Mouse (Mus musculus) forebrain, embryonic 14.5 days (tissue): ENCODE measurements around the gene Tnf. TPM values are rescaled to one million over a fixed set of nuclear protein-coding genes. Genes with fewer than 3 reads are reported as not detected.

Source experiments
- ATAC-seq: fragments of 200-750 bp; cut with Nextera tagmentation; 2 replicates; pipeline ENCODE4 v1.8.0; 2017; ENCODE audit warnings: mild to moderate bottlenecking, moderate library complexity
- DNase-seq: peaks from one replicate; pipeline ENCODE4 v3.0.0-alpha.2; 2015; ENCODE audit warnings: low spot score
- H3K27ac ChIP-seq: fragments of 300-500 bp; sonication (generic); 2 replicates; pipeline ENCODE4 v1.5.1; 2014; ENCODE audit warnings: low read depth, mild to moderate bottlenecking, control low read depth, low read length, moderate library complexity
- H3K27me3 ChIP-seq: fragments of 300-500 bp; sonication (generic); replicated peaks from 2 replicates; pipeline ENCODE4 v1.6.1; 2014; ENCODE audit warnings: low read length, control low read depth, mixed read lengths; ENCODE audit not compliant: control insufficient read depth, insufficient read depth
- H3K36me3 ChIP-seq: fragments of 300-500 bp; sonication (generic); 2 replicates; pipeline ENCODE4 v1.6.1; 2014; ENCODE audit warnings: low read length, control low read depth; ENCODE audit not compliant: control insufficient read depth, insufficient read depth
- H3K4me1 ChIP-seq: fragments of 300-500 bp; sonication (generic); 2 replicates; pipeline ENCODE4 v1.6.1; 2014; ENCODE audit warnings: antibody characterized with exemption, low read length, control low read depth; ENCODE audit not compliant: control insufficient read depth, insufficient read depth
- H3K4me2 ChIP-seq: fragments of 300-500 bp; sonication (generic); 2 replicates; pipeline ENCODE4 v1.6.1; 2014; ENCODE audit warnings: mild to moderate bottlenecking, control low read depth, low read length
- H3K4me3 ChIP-seq: fragments of 300-500 bp; sonication (generic); 2 replicates; pipeline ENCODE4 v1.5.1; 2014; ENCODE audit warnings: low read depth, low read length, control low read depth
- H3K9ac ChIP-seq: fragments of 300-500 bp; sonication (generic); 2 replicates; pipeline ENCODE4 v1.6.1; 2014; ENCODE audit warnings: mild to moderate bottlenecking, low read length, control low read depth, moderate library complexity
- H3K9me3 ChIP-seq: fragments of 300-500 bp; sonication (generic); replicated peaks from 2 replicates; pipeline ENCODE4 v1.6.1; 2016; ENCODE audit warnings: low read length, control low read depth, mixed read lengths; ENCODE audit not compliant: control insufficient read depth
- WGBS: fragments of 180-500 bp; shearing (Covaris S2); extraction: QIAGEN DNeasy Blood & Tissue Kit; methylation state at CpG from one replicate; pipeline ENCODE4 v1.1.7; 2014; 5-methylcytosine and 5-hydroxymethylcytosine counted together
- polyA plus RNA-seq: library from polyadenylated mRNA; unstranded; fragments of >200 nt; fragmentation: Nextera tagmentation; extraction: Ambion mirVana; gene quantifications from 2 replicates; pipeline ENCODE4 v1.2.1, GENCODE M21; 2014

The Tnf gene
- polyA plus RNA-seq, 1 experiment from 2014 or later, result not detected

DNA sequence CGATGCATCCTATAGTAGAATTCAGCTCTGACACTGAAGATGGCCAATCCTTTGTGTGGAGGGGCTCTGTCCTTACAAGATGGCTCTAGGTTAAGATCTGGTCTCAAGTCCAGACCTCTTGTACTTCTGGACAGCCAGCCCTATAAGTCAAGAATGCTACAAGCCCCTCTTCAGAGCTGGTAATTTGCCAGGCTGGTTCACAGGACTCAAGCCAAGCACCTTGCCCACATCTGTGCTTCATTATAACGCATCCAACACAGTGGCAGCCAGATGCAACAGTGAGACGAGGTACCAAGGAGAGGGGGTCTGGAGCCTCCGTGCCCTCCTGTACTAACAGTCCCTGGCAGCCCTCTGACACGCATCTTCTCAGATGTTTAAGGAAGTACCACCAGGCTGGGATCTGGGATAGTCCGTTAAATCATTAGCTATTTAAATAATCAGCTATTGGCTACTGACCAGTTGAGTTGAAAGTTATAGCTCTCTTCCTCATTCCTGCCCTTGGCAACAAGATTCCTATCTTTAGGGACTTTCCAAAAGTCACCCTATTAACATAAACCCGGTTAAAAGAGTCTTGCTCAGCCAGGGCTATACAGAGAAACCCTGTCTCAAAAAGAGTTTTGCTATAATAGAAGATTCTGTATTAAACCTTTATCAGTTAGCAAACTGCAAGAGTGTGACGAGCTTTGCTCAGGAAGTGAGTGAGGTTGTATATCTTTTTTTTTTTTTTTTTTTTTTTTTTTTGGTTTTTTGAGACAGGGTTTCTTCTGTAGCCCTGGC lies 27.4 kb downstream of the Tnf start:
- WGBS, result 78% methylated on average over 8 of the region's 8 CpGs
- no peaks in the 10 kb centered on the region for H3K4me1 ChIP-seq
- no peak overlapping the region for H3K9ac ChIP-seq
- no peak overlapping the region for H3K4me2 ChIP-seq
- ATAC-seq (no peak), DNase-seq (no peak)
- H3K4me3 ChIP-seq, result no peak overlapping the region
- no peak overlapping the region for H3K27ac ChIP-seq
- H3K9me3 ChIP-seq, result no peaks in the 10 kb centered on the region
- no peaks in the 10 kb centered on the region for H3K27me3 ChIP-seq
- H3K36me3 ChIP-seq, result no peaks in the 10 kb centered on the region

DNA sequence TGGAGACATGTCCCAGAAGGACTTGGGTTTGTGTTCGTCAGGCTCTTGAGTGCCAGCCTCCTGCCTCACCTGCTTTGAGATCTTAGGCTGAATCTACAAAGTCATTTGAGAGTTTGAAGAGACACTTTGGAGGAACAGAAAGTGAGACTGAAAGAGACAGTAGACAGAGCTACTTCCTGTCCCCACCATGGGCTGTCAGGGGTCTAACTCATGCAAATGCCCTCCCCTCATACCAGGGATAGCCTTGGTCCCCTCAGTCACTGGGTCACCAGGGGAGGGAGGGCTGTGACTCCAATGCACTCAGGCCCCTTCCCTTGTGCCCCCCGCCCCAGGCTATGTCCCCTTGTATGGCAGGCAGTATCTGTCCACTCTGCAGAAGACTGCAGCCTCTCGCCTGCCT lies 28.5 kb downstream of the Tnf start:
- Histone ChIP-seq H3K27ac (no peak overlapping the region), H3K4me3 (no peak overlapping the region), H3K4me1 (no peaks in the 10 kb centered on the region), H3K4me2 (no peak overlapping the region), H3K9ac (no peak overlapping the region), H3K27me3 (no peaks in the 10 kb centered on the region), H3K9me3 (no peaks in the 10 kb centered on the region), H3K36me3 (no peaks in the 10 kb centered on the region)
- ATAC-seq (no peak), DNase-seq (no peak)
- 72% methylated on average over 3 of the region's 3 CpGs for WGBS

DNA sequence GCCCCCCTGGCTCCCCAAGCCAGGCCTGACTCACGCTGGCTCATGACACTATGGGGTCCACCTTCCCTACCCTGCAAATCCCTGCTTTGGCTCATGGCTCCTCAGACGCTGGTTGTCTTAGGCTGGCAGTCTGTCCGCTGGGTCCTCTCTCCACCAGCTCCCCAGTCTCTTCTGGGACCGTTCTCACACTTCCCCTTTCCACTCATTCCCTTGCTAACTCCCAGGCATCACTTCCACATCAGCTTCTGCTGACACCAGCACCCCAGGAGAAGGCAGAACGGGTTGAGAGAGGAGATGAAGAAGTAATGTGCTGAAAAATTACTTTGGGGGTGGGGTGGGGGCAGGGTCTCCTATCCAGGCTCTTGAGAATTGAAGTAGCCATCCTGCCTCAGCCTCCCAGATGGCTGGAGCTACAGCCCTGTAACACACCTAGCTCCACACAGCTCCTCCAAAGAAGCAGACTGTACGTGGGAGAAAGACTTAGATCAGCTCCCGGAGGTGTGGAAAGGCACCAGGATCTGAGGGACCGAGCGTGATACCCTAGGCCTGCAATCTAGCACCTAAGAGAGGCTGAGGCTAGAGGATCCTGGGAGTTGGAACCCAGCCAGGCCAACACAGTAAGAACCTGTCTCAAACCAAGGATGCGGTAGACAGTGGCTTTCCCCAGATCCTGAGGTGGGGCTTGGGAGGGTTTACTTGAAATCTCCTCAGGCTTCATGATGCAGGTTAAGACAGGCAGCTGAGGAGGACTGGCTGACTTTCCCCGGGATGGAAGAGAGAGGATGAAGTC lies 29.2 kb downstream of the Tnf start:
- H3K4me1 ChIP-seq, result no peaks in the 10 kb centered on the region
- DNase-seq, result no peak
- no peak for ATAC-seq

DNA sequence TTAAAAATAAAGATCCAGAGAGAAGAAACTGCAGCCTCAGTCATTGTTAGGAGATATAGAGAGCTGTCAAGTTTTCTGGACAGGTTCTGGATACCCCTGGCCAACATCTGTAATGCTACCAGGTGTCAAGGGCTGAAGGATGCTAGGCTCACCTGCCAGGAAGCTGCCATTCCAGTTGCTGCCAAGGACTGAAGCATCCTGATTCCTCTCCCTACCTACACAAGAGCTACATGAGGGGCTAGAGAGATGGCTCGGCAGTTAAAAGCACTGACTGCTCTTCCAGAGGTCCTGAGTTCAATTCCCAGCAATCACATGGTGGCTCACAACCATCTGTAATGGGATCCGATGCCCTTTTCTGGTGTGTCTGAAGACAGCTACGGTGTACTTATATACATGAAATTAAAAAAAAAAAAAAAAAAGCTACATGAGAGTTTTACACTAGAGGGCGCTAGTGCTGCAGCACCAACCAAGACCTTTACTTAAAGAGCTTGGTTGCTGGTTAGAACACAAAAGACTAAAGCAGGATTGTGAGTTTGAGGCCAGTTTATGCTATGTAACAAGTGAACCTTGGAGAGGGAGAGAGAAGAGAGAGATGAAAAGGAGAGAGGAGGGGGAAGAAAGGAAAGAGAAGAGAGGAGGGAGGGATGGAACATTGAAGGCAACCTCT lies 33.1 kb downstream of the Tnf start:
- H3K27ac ChIP-seq, result peak overlapping the region; percentile 50; the same call in 1 of the 2 replicates
- 18% methylated on average over 4 of the region's 4 CpGs for WGBS

More for the DNA sequence above, 29.2 kb downstream of the Tnf start:
- 65% methylated on average over 11 of the region's 11 CpGs for WGBS
- Histone ChIP-seq H3K4me2 (no peak overlapping the region), H3K9me3 (no peaks in the 10 kb centered on the region), H3K27me3 (no peaks in the 10 kb centered on the region), H3K9ac (no peak overlapping the region), H3K4me3 (no peak overlapping the region), H3K27ac (no peak overlapping the region), H3K36me3 (no peaks in the 10 kb centered on the region)

DNA sequence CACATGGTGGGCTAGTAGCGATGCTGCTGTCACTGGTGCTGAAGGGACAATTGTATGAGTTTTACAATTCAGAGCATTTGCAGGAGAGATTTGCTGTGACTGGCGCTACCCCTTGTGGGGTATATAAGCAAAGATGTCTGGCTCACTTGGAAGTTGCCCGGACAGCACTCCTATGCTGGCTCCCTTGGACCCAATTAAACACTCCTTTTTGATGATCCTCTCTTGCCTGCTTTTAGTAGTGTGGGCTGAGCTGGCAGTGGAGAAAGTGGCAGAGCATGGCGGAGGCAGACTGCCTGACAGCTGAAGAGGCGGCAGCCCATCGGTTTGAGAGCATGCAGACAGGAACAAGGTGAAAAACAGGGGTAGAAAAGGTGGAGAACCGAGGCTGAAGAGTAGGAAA lies 34.0 kb downstream of the Tnf start:
- Histone ChIP-seq H3K9me3 (no peaks in the 10 kb centered on the region), H3K36me3 (no peaks in the 10 kb centered on the region), H3K27ac (no peak overlapping the region), H3K9ac (no peak overlapping the region), H3K4me3 (no peak overlapping the region), H3K4me1 (peaks cover 9% of the 10 kb centered on the region), H3K4me2 (no peak overlapping the region), H3K27me3 (no peaks in the 10 kb centered on the region)
- DNase-seq, result no peak
- no peak for ATAC-seq
- WGBS, result 87% methylated on average over 7 of the region's 7 CpGs

More for the DNA sequence above, 33.1 kb downstream of the Tnf start:
- ATAC-seq (no peak), DNase-seq (peak; percentile 87)
- no peak overlapping the region for H3K4me2 ChIP-seq
- no peak overlapping the region for H3K4me3 ChIP-seq
- no peaks in the 10 kb centered on the region for H3K36me3 ChIP-seq
- H3K9me3 ChIP-seq, result no peaks in the 10 kb centered on the region
- peaks cover 6% of the 10 kb centered on the region; the same call in 1 of the 2 replicates for H3K4me1 ChIP-seq
- H3K9ac ChIP-seq, result no peak overlapping the region
- H3K27me3 ChIP-seq, result no peaks in the 10 kb centered on the region

DNA sequence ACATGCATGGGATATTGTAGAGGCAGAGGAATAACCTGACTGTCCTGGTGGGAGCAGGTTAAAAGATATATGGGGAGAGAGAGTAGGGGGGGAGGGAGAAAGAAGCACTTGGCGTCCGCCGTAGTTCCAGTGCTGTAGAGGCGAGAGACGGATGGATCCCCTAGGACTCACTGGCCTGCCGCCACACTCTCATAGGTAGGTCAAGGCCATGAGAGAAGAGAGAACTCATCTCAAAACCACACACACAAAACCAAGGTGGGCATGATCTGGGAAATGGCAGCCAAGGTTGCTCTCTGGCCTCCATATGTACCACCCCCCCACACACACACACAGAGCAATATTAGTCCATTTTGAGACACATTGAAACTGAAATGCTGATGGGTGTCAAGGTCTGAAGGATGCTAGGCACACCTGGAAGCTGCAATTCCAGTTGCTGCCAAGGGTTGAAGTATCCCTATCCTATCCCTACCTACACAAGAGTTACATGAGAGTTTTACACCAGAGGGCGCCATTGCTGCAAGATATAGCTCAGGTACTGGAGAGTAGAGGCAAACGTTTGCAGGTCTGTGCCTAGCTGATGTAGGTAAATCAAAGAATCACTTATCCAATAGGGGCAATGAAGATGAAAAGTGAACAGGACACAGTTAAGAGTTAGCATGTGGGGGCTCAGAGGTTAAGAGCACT lies 35.3 kb downstream of the Tnf start:
- peak overlapping the region; percentile 64 for H3K9ac ChIP-seq
- ATAC-seq, result no peak
- DNase-seq, result peak; percentile 82
- H3K36me3 ChIP-seq, result peaks cover 11% of the 10 kb centered on the region
- H3K9me3 ChIP-seq, result no peaks in the 10 kb centered on the region
- peak overlapping the region; percentile 97 for H3K27ac ChIP-seq
- 70% methylated on average over 8 of the region's 8 CpGs for WGBS
- H3K4me3 ChIP-seq, result peak overlapping the region; percentile 100
- H3K4me2 ChIP-seq, result peak overlapping the region; percentile 63
- peaks cover 18% of the 10 kb centered on the region for H3K4me1 ChIP-seq
- H3K27me3 ChIP-seq, result no peaks in the 10 kb centered on the region

DNA sequence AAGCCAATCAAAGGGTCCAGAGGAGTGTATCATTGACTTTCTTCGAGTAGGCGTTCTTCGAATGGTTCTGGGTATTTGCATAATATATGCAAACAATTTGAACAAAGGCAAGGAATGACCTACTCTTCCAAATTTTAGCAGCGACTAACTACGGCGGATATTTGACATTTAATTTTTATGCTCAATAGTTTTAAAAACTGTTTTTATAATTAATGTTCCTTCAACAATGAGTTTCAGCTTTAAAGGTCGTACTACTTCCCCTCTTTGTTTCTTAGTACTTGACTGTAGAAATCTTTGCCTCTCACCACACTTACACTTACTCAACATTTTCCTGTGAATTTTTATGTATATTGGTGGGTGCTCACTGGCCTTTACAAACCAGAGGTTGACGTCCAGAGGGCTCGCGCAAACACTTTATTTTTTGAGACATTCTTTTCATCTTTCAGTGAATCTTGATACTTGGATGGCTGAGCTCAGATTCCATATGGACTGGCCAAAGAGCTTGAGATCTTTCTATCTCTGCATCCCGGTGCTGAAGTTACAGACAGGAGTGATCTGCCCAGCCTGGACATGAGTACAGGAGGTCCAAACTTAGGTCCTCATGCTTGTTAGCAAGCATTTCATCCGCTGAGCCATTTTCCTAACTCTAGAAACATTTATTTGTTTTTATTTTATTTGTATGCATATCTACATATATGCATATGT lies 36.2 kb downstream of the Tnf start:
- Histone ChIP-seq H3K4me2 (peak overlapping the region; percentile 63), H3K27ac (peak overlapping the region; percentile 97), H3K36me3 (peaks cover 20% of the 10 kb centered on the region), H3K27me3 (no peaks in the 10 kb centered on the region), H3K9ac (peak overlapping the region; percentile 64), H3K4me1 (peaks cover 18% of the 10 kb centered on the region), H3K4me3 (peak overlapping the region; percentile 100), H3K9me3 (no peaks in the 10 kb centered on the region)
- DNase-seq (no peak), ATAC-seq (peak; percentile 87)
- 18% methylated on average over 12 of the region's 12 CpGs for WGBS
